ENCODE assay signal across 8 mouse cellular contexts in genomic region chr1:78310021-78310752, GRCm38 (mm10). TPM values are rescaled to one million over a fixed set of nuclear protein-coding genes. Genes with fewer than 3 reads are reported as not detected.
DNase-seq lines count a peak whose midpoint lies in the region; ATAC-seq lines count a peak whose summit lies in the region.

Gene Sgpp2, plus strand, starts transcription at chr1:78310345.

- ATAC-seq in embryonic facial prominence, embryonic 13.5 days (ENCODE audit: insufficient number of reproducible peaks, insufficient read depth, low FRiP score, low TSS enrichment, low read depth) = peak; percentile 69; the same call in 1 of the 2 replicates
- peak; percentile 67 for ATAC-seq in hindbrain, embryonic 13.5 days (ENCODE audit: low FRiP score)
- ATAC-seq in midbrain, embryonic 12.5 days (ENCODE audit: low FRiP score, low read depth) = peak; percentile 48; the same call in 1 of the 2 replicates

- peak within 1 kb of the TSS; percentile 99 for H3K4me2 ChIP-seq in embryonic facial prominence, embryonic 13.5 days
- H3K4me2 ChIP-seq in hindbrain, embryonic 13.5 days = peak within 1 kb of the TSS; percentile 100
- peak within 1 kb of the TSS; percentile 99 for H3K4me2 ChIP-seq in midbrain, embryonic 12.5 days (replicated peaks)

- under 1% methylated on average over 68 of the region's 68 CpGs for WGBS in embryonic facial prominence, embryonic 13.5 days
- WGBS in hindbrain, embryonic 13.5 days = under 1% methylated on average over 68 of the region's 68 CpGs
- under 1% methylated on average over 67 of the region's 68 CpGs for WGBS in midbrain, embryonic 12.5 days

- no peaks in the 10 kb centered on the region for H3K36me3 ChIP-seq in embryonic facial prominence, embryonic 13.5 days
- no peaks in the 10 kb centered on the region for H3K36me3 ChIP-seq in hindbrain, embryonic 13.5 days
- no peaks in the 10 kb centered on the region for H3K36me3 ChIP-seq in midbrain, embryonic 12.5 days

- H3K27me3 ChIP-seq in embryonic facial prominence, embryonic 13.5 days = peaks cover 38% of the 10 kb centered on the region
- peaks cover 52% of the 10 kb centered on the region for H3K27me3 ChIP-seq in hindbrain, embryonic 13.5 days
- H3K27me3 ChIP-seq in midbrain, embryonic 12.5 days = peaks cover 46% of the 10 kb centered on the region

- H3K9me3 ChIP-seq in embryonic facial prominence, embryonic 13.5 days = no peaks in the 10 kb centered on the region
- H3K9me3 ChIP-seq in hindbrain, embryonic 13.5 days = no peaks in the 10 kb centered on the region
- H3K9me3 ChIP-seq in midbrain, embryonic 12.5 days = no peaks in the 10 kb centered on the region

- intact Hi-C loops in left cerebral cortex, postnatal 25 days (cut with DNase I) = loop anchor here (2.0 to 5.0 kb wide), 3 partner anchors 62 to 109 kb away; no protein-coding TSS in a partner anchor

- DNase-seq in 3134 (ENCODE audit: extremely low read depth, insufficient read length, low spot score) = peak; percentile 9
- peak; percentile 16 for DNase-seq in ZHBTc4 (ENCODE audit: low read depth, low spot score)
- DNase-seq in left cerebral cortex, postnatal 25 days (ENCODE audit: low spot score in 2 of 2) = peak; percentile 19 to 23
- DNase-seq in testis, postnatal 10 days (ENCODE audit: low spot score) = peak; percentile 65
- DNase-seq in spleen, adult 12 weeks (ENCODE audit: low spot score) = no peak

- H3K27ac ChIP-seq in embryonic facial prominence, embryonic 13.5 days = no peak within 1 kb of the TSS
- no peak within 1 kb of the TSS for H3K27ac ChIP-seq in hindbrain, embryonic 13.5 days
- H3K27ac ChIP-seq in midbrain, embryonic 12.5 days (replicated peaks) = no peak within 1 kb of the TSS

- peak within 1 kb of the TSS; percentile 63 for H3K4me3 ChIP-seq in embryonic facial prominence, embryonic 13.5 days
- peak within 1 kb of the TSS; percentile 58 for H3K4me3 ChIP-seq in hindbrain, embryonic 13.5 days
- H3K4me3 ChIP-seq in midbrain, embryonic 12.5 days = peak within 1 kb of the TSS; percentile 62

- H3K9ac ChIP-seq in embryonic facial prominence, embryonic 13.5 days = peak within 1 kb of the TSS; percentile 67
- H3K9ac ChIP-seq in hindbrain, embryonic 13.5 days = peak within 1 kb of the TSS; percentile 57
- H3K9ac ChIP-seq in midbrain, embryonic 12.5 days (replicated peaks) = peak within 1 kb of the TSS; percentile 52

- peaks cover 20% of the 10 kb centered on the region for H3K4me1 ChIP-seq in embryonic facial prominence, embryonic 13.5 days
- peaks cover 21% of the 10 kb centered on the region for H3K4me1 ChIP-seq in hindbrain, embryonic 13.5 days (replicated peaks)
- H3K4me1 ChIP-seq in midbrain, embryonic 12.5 days = peaks cover 23% of the 10 kb centered on the region

RNA-seq across cellular contexts. Expression of gene Sgpp2, which starts in this region (rescaled TPM):
- polyA plus RNA-seq in embryonic facial prominence, embryonic 13.5 days (2015; fragmentation: Nextera tagmentation; extraction: Ambion mirVana) = 4.3 and 4.9 TPM in 2 replicates
- polyA plus RNA-seq in hindbrain, embryonic 13.5 days (2015; fragmentation: Nextera tagmentation; extraction: Ambion mirVana) = 1.2 and 2.0 TPM in 2 replicates
- 1 to 10 TPM; 7.7 to 8.9 TPM for total RNA-seq in left cerebral cortex, postnatal 25 days (2021)
- polyA plus RNA-seq in midbrain, embryonic 12.5 days (2016; fragmentation: Nextera tagmentation; extraction: Ambion mirVana) = 1.6 and 2.6 TPM in 2 replicates
